Mouse (Mus musculus): Measurements from ENCODE around the gene Cwc25. TPM values are rescaled to one million over a fixed set of nuclear protein-coding genes. Genes with fewer than 3 reads are reported as not detected.

The Cwc25 gene
- polyA plus RNA-seq, 1 experiment: 8.7 TPM

DNA sequence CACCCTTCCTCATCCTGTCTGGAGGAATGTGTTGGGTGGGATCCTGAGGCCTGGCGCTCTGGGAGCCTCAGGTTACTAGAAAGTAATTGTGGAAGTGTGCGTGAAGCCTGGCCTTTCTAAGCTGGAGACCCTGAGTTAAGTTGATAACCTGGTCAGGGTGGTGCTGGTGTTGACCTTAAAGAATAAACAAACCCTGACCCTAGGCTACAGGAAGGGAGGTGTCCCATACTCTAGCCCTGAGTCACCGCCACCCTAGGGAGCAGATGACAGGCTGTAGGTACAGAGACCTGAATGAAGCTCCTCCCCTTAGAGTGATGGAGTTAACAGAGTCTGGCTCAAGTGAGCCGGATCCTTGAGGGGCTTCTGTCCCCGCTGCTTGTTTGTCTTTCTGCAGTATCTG lies 37.5 kb upstream of the Cwc25 start:
- no peak overlapping the region for H3K4me3 ChIP-seq (ENCODE audit: insufficient read depth, poor library complexity, severe bottlenecking)
- no peak for TF ChIP-seq MYOD1 (IDR thresholded peaks at IDR 0.05; ENCODE audit: control insufficient read depth, insufficient read length, low read depth)
- TF ChIP-seq FOSL1 (IDR thresholded peaks at IDR 0.05; ENCODE audit: insufficient read depth, low read length, poor library complexity, severe bottlenecking): no peak
- TF ChIP-seq USF1 (IDR thresholded peaks at IDR 0.05; ENCODE audit: low read depth): no peak
- TF ChIP-seq MYOG (IDR thresholded peaks at IDR 0.05; ENCODE audit: control insufficient read depth, extremely low read depth, insufficient read length): no peak
- no peak for TF ChIP-seq CTCF (IDR thresholded peaks at IDR 0.05; ENCODE audit: control insufficient read depth, insufficient read depth, insufficient read length)
- TF ChIP-seq CEBPB (IDR thresholded peaks at IDR 0.05; ENCODE audit: low read depth): no peak
- TF ChIP-seq MAX (IDR thresholded peaks at IDR 0.05): no peak
- no peaks in the 10 kb centered on the region for H3K27me3 ChIP-seq (ENCODE audit: control insufficient read depth, insufficient read depth, insufficient read length)
- H3K79me2 ChIP-seq (ENCODE audit: control insufficient read depth, insufficient read depth): peaks cover 94% of the 10 kb centered on the region
- H3K36me3 ChIP-seq (ENCODE audit: control insufficient read depth, insufficient read depth): peaks cover 39% of the 10 kb centered on the region
- peaks cover 75% of the 10 kb centered on the region for H3K79me3 ChIP-seq (ENCODE audit: low read depth)
- H3ac ChIP-seq (ENCODE audit: control insufficient read depth, insufficient read length, low read depth): no peak overlapping the region

DNA sequence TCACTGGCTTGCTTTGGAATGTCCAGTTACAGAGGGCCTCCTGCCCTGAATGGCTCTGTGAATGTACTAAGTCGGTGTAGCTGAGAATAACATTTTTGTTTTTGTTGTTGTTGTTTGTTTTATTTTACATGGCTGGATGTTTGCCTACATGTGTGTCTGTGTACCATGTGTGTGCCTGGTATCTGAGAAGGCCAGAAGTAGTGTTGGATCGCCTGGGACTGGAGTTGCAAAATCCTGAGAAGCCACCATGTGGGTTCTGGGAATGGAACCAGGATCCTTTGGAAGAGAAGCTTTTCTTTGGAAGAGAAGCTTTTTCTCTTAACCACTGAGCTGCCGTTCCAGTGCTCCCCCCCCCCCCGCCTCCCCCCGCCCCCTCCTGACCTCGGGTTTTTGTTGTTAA lies 36.1 kb upstream of the Cwc25 start:
- peaks cover 28% of the 10 kb centered on the region for H3K36me3 ChIP-seq (ENCODE audit: control insufficient read depth, insufficient read depth)
- peaks cover 67% of the 10 kb centered on the region for H3K79me3 ChIP-seq (ENCODE audit: low read depth)
- no peak overlapping the region for H3ac ChIP-seq (ENCODE audit: control insufficient read depth, insufficient read length, low read depth)
- peaks cover 80% of the 10 kb centered on the region for H3K79me2 ChIP-seq (ENCODE audit: control insufficient read depth, insufficient read depth)
- H3K27me3 ChIP-seq (ENCODE audit: control insufficient read depth, insufficient read depth, insufficient read length): no peaks in the 10 kb centered on the region
- H3K4me3 ChIP-seq (ENCODE audit: insufficient read depth, poor library complexity, severe bottlenecking): no peak overlapping the region
- TF ChIP-seq MYOD1 (IDR thresholded peaks at IDR 0.05; ENCODE audit: control insufficient read depth, insufficient read length, low read depth): no peak
- TF ChIP-seq MYOG (IDR thresholded peaks at IDR 0.05; ENCODE audit: control insufficient read depth, extremely low read depth, insufficient read length): no peak
- TF ChIP-seq CTCF (IDR thresholded peaks at IDR 0.05; ENCODE audit: control insufficient read depth, insufficient read depth, insufficient read length): no peak

DNA sequence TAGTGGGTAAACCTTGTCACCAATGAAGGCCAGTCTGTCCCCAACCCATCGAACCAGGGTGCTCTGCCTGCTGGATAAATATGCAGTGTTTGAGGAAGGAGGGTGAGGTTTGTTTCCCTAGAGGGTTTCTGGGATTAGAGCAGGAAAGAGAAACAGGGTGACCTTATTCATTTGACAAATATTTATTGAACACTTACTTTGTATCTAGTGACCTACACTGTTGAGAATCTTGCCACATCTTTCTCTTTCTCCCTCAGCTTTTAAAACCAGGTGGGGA lies 35.8 kb upstream of the Cwc25 start:
- Histone ChIP-seq H3K27me3 (ENCODE audit: control insufficient read depth, insufficient read depth, insufficient read length) (no peaks in the 10 kb centered on the region), H3K36me3 (ENCODE audit: control insufficient read depth, insufficient read depth) (peaks cover 25% of the 10 kb centered on the region), H3K79me2 (ENCODE audit: control insufficient read depth, insufficient read depth) (peaks cover 76% of the 10 kb centered on the region), H3K4me3 (ENCODE audit: insufficient read depth, poor library complexity, severe bottlenecking) (no peak overlapping the region), H3K79me3 (ENCODE audit: low read depth) (peaks cover 65% of the 10 kb centered on the region), H3ac (ENCODE audit: control insufficient read depth, insufficient read length, low read depth) (no peak overlapping the region)
- TF ChIP-seq MYOD1 (IDR thresholded peaks at IDR 0.05; ENCODE audit: control insufficient read depth, insufficient read length, low read depth) (no peak), CEBPB (IDR thresholded peaks at IDR 0.05; ENCODE audit: low read depth) (no peak), MAX (IDR thresholded peaks at IDR 0.05) (no peak), MYOG (IDR thresholded peaks at IDR 0.05; ENCODE audit: control insufficient read depth, extremely low read depth, insufficient read length) (no peak), FOSL1 (IDR thresholded peaks at IDR 0.05; ENCODE audit: insufficient read depth, low read length, poor library complexity, severe bottlenecking) (no peak), CTCF (IDR thresholded peaks at IDR 0.05; ENCODE audit: control insufficient read depth, insufficient read depth, insufficient read length) (no peak), USF1 (IDR thresholded peaks at IDR 0.05; ENCODE audit: low read depth) (no peak)

DNA sequence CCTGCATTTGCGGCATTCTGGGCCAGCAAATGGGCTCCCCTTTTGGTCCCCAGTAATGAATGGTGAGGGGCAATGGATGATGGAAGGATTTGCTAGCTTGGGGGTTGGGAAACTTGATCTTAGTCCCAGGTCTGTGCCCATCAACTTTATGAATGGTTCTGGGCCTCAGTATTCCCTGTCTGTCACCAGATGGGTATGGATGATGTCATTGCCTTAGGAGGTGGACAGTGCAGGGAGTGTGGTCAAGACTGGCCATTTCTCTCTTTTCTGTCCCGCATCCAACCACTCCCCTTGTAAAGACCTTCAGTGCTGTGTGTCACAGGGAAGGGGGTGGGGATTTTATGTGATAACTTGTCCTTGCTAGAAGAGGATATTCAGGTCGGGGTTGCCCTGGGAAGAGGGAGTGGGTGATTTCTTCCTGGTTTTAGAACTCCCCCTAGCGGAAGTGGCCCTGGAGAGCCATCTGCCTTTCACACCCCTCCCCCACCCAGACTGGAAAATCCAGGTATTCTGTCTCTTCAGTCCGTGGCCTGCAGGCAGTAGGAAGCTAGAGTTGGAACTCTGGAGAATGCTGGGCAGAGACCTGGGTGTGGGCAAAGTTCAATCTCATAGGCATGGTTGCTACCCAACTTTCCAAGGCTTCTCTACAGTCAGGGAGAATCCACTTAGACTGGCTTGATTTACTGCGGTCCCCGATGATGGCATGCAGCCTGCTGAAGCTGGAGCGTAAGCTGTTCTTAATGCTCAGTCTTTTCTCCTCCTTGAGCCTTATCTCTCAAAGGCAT lies 35.2 kb upstream of the Cwc25 start:
- no peaks in the 10 kb centered on the region for H3K27me3 ChIP-seq (ENCODE audit: control insufficient read depth, insufficient read depth, insufficient read length)
- H3ac ChIP-seq (ENCODE audit: control insufficient read depth, insufficient read length, low read depth): peak overlapping the region; percentile 66
- H3K79me3 ChIP-seq (ENCODE audit: low read depth): peaks cover 63% of the 10 kb centered on the region
- peak overlapping the region; percentile 98 for H3K4me3 ChIP-seq (ENCODE audit: insufficient read depth, poor library complexity, severe bottlenecking)
- peaks cover 19% of the 10 kb centered on the region for H3K36me3 ChIP-seq (ENCODE audit: control insufficient read depth, insufficient read depth)
- H3K79me2 ChIP-seq (ENCODE audit: control insufficient read depth, insufficient read depth): peaks cover 71% of the 10 kb centered on the region
- no peak for TF ChIP-seq FOSL1 (IDR thresholded peaks at IDR 0.05; ENCODE audit: insufficient read depth, low read length, poor library complexity, severe bottlenecking)
- TF ChIP-seq USF1 (IDR thresholded peaks at IDR 0.05; ENCODE audit: low read depth): no peak
- TF ChIP-seq MAX (IDR thresholded peaks at IDR 0.05): no peak
- TF ChIP-seq CEBPB (IDR thresholded peaks at IDR 0.05; ENCODE audit: low read depth): no peak
- no peak for TF ChIP-seq CTCF (IDR thresholded peaks at IDR 0.05; ENCODE audit: control insufficient read depth, insufficient read depth, insufficient read length)
- TF ChIP-seq MYOD1 (IDR thresholded peaks at IDR 0.05; ENCODE audit: control insufficient read depth, insufficient read length, low read depth): no peak
- no peak for TF ChIP-seq MYOG (IDR thresholded peaks at IDR 0.05; ENCODE audit: control insufficient read depth, extremely low read depth, insufficient read length)

DNA sequence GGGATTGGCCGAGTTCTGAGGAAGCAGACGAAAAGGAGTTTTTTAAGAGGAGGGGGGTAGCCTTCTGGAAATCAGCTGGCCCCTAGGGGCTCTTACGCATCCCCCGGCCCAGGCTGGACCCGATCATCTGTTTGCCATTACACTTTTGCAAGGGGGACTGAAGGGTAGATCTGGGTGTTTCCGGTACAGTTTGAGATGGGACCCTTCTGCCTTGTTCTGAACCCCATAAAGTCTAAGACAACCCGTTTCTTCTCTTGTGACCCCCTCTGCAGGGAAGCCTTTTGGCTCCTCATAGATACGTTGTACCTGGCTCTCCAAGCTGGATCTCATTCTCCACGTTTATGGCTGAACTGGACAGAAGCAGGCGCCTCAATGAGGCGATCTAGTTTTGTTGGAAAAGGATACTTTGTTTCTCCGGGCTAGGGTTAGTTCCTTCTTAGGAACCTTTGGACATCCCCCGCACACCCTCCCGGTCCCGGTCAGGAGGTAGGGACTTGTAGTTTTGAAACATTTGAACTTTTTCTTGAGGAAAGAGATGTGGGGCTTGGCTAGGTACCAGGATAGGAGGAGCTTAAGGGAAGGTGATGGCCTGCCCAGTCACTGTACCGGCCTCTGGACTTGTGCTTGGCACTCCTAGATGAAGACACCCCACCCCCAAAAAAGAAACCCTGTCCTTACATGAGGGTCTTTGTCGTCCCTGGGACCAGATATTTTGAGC lies 34.5 kb upstream of the Cwc25 start:
- Histone ChIP-seq H3K79me3 (ENCODE audit: low read depth) (peaks cover 55% of the 10 kb centered on the region), H3K79me2 (ENCODE audit: control insufficient read depth, insufficient read depth) (peaks cover 64% of the 10 kb centered on the region), H3K27me3 (ENCODE audit: control insufficient read depth, insufficient read depth, insufficient read length) (no peaks in the 10 kb centered on the region), H3ac (ENCODE audit: control insufficient read depth, insufficient read length, low read depth) (peak overlapping the region; percentile 66), H3K4me3 (ENCODE audit: insufficient read depth, poor library complexity, severe bottlenecking) (peak overlapping the region; percentile 98), H3K36me3 (ENCODE audit: control insufficient read depth, insufficient read depth) (peaks cover 19% of the 10 kb centered on the region)
- TF ChIP-seq CTCF (IDR thresholded peaks at IDR 0.05; ENCODE audit: control insufficient read depth, insufficient read depth, insufficient read length): no peak
- TF ChIP-seq MYOG (IDR thresholded peaks at IDR 0.05; ENCODE audit: control insufficient read depth, extremely low read depth, insufficient read length): no peak
- TF ChIP-seq USF1 (IDR thresholded peaks at IDR 0.05; ENCODE audit: low read depth): no peak
- no peak for TF ChIP-seq CEBPB (IDR thresholded peaks at IDR 0.05; ENCODE audit: low read depth)
- TF ChIP-seq MYOD1 (IDR thresholded peaks at IDR 0.05; ENCODE audit: control insufficient read depth, insufficient read length, low read depth): no peak
- no peak for TF ChIP-seq MAX (IDR thresholded peaks at IDR 0.05)
- no peak for TF ChIP-seq FOSL1 (IDR thresholded peaks at IDR 0.05; ENCODE audit: insufficient read depth, low read length, poor library complexity, severe bottlenecking)

All from C2C12 (cell line).